Comparison of ENCODE assay signal across 8 mouse cellular contexts in the genomic region with DNA sequence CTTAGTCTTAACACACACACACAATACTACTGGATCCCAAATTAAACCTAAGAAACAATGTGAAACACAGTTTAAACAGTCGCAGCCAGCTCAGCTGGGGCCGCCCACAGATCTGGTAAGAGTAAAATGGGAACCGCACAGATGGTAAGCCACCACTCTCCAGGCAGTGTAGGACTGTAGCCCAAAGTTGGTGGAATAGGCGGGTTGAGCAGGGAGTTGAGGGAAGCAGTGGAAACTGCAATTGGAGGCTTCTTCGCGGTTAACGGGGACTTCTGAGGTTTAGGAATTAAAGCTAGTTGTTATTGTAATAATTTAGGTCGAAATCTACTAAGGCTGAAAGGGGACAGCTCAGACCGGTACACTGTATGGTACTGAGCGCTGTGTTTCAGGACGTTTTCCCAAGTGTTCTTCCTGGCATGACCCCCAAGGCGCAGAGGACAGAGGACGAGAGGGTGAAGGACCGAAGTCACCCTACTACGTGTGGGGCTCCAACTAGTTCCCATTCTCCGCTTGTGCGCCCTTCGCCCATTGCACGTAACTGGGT. TPM values are rescaled to one million over a fixed set of nuclear protein-coding genes. Genes with fewer than 3 reads are reported as not detected.
DNase-seq lines count a peak whose midpoint lies in the region; ATAC-seq and TF ChIP-seq lines count a peak whose summit lies in the region.

No protein-coding gene starts in this region.

- H3K9me3 ChIP-seq in embryonic facial prominence, embryonic 12.5 days = no peaks in the 10 kb centered on the region
- H3K9me3 ChIP-seq in hindbrain, embryonic 12.5 days (replicated peaks) = no peaks in the 10 kb centered on the region
- H3K9me3 ChIP-seq in midbrain, postnatal 0 days (ENCODE audit: low read length) = no peaks in the 10 kb centered on the region

- H3K4me1 ChIP-seq in embryonic facial prominence, embryonic 12.5 days = peaks cover 5% of the 10 kb centered on the region; the same call in 1 of the 2 replicates
- H3K4me1 ChIP-seq in hindbrain, embryonic 12.5 days = peaks cover 9% of the 10 kb centered on the region
- H3K4me1 ChIP-seq in midbrain, postnatal 0 days (ENCODE audit: insufficient read depth, low read length) = no peaks in the 10 kb centered on the region

- H3K27me3 ChIP-seq in embryonic facial prominence, embryonic 12.5 days = no peaks in the 10 kb centered on the region
- no peaks in the 10 kb centered on the region for H3K27me3 ChIP-seq in hindbrain, embryonic 12.5 days
- no peaks in the 10 kb centered on the region for H3K27me3 ChIP-seq in midbrain, postnatal 0 days (ENCODE audit: insufficient read depth, low read length)

- H3K27ac ChIP-seq in embryonic facial prominence, embryonic 12.5 days = peak overlapping the region; percentile 54; the same call in 1 of the 2 replicates
- H3K27ac ChIP-seq in hindbrain, embryonic 12.5 days = peak overlapping the region; percentile 69
- peak overlapping the region; percentile 72 for H3K27ac ChIP-seq in midbrain, postnatal 0 days (ENCODE audit: low read depth, low read length)

- peak overlapping the region; percentile 66 for H3K4me3 ChIP-seq in embryonic facial prominence, embryonic 12.5 days
- peak overlapping the region; percentile 75 for H3K4me3 ChIP-seq in hindbrain, embryonic 12.5 days
- peak overlapping the region; percentile 90 for H3K4me3 ChIP-seq in midbrain, postnatal 0 days (ENCODE audit: low read depth, low read length)

- DNase-seq in embryo, embryonic 10 days (ENCODE audit: low spot score) = peak; percentile 37
- DNase-seq in embryo, embryonic 9.5 days (ENCODE audit: extremely low spot score) = no peak
- peak; percentile 27 to 32 for DNase-seq in B cell, adult 2 months
- peak; percentile 73 to 97 for DNase-seq in left cerebral cortex, postnatal 25 days (ENCODE audit: low spot score in 2 of 2)
- no peak for DNase-seq in midbrain, postnatal 0 days (ENCODE audit: low spot score)
- DNase-seq in urinary bladder, postnatal 36 days (ENCODE audit: low spot score in 2 of 2) = no peak

- under 1% methylated on average over 19 of the region's 19 CpGs for WGBS in embryonic facial prominence, embryonic 12.5 days
- WGBS in hindbrain, embryonic 12.5 days = under 1% methylated on average over 19 of the region's 19 CpGs
- WGBS in midbrain, postnatal 0 days = under 1% methylated on average over 19 of the region's 19 CpGs

- intact Hi-C loops in left cerebral cortex, postnatal 25 days (cut with DNase I) = loop anchor here (2.0 kb wide), 1 partner anchor 24 kb away; a partner anchor contains a TSS

- peak overlapping the region; percentile 64 for H3K9ac ChIP-seq in embryonic facial prominence, embryonic 12.5 days
- peak overlapping the region; percentile 84 for H3K9ac ChIP-seq in hindbrain, embryonic 12.5 days
- H3K9ac ChIP-seq in midbrain, postnatal 0 days (replicated peaks; ENCODE audit: low read length, poor library complexity, severe bottlenecking) = peak overlapping the region; percentile 85

- no peak for TF ChIP-seq CTCF in midbrain, postnatal 0 days (IDR thresholded peaks at IDR 0.05)

- H3K4me2 ChIP-seq in embryonic facial prominence, embryonic 12.5 days (replicated peaks) = peak overlapping the region; percentile 65
- peak overlapping the region; percentile 74 for H3K4me2 ChIP-seq in hindbrain, embryonic 12.5 days (replicated peaks)
- peak overlapping the region; percentile 58 for H3K4me2 ChIP-seq in midbrain, postnatal 0 days (ENCODE audit: low read depth, low read length, poor library complexity, severe bottlenecking)

- peak; percentile 79 for ATAC-seq in embryonic facial prominence, embryonic 12.5 days (ENCODE audit: insufficient number of reproducible peaks, insufficient read depth, low FRiP score, low TSS enrichment)
- ATAC-seq in hindbrain, embryonic 12.5 days (ENCODE audit: low FRiP score) = peak; percentile 85
- ATAC-seq in midbrain, postnatal 0 days (ENCODE audit: low FRiP score) = peak; percentile 70

- 0 out of 2 replicates have a peak, but pooled peaks cover 7% of the 10 kb centered on the region for H3K36me3 ChIP-seq in embryonic facial prominence, embryonic 12.5 days
- peaks cover 3% of the 10 kb centered on the region; the same call in 1 of the 2 replicates for H3K36me3 ChIP-seq in hindbrain, embryonic 12.5 days
- no peaks in the 10 kb centered on the region for H3K36me3 ChIP-seq in midbrain, postnatal 0 days (ENCODE audit: insufficient read depth, low read length)

RNA-seq across cellular contexts. Expression of a gene that starts 0.6 kb away (rescaled TPM):
- polyA plus RNA-seq in embryonic facial prominence, embryonic 12.5 days (2016; fragmentation: Nextera tagmentation; extraction: Ambion mirVana) = 23.6 and 23.7 TPM in 2 replicates
- polyA plus RNA-seq in hindbrain, embryonic 12.5 days (2016; fragmentation: Nextera tagmentation; extraction: Ambion mirVana) = 24.7 TPM in 2 replicates
- total RNA-seq in left cerebral cortex, postnatal 25 days (2021) = 1 to 10 TPM; 8.2 to 9.4 TPM
- 8.9 and 20.6 TPM in 2 replicates for total RNA-seq in midbrain, postnatal 0 days (2014; rRNA removed)
- 18.6 and 23.9 TPM in 2 replicates for polyA plus RNA-seq in midbrain, postnatal 0 days (2015; fragmentation: Nextera tagmentation; extraction: Ambion mirVana)

RNA-seq across cellular contexts. Expression of a gene that starts 24.5 kb away (rescaled TPM):
- 44.9 TPM in 2 replicates for polyA plus RNA-seq in embryonic facial prominence, embryonic 12.5 days (2016; fragmentation: Nextera tagmentation; extraction: Ambion mirVana)
- 58.4 and 59.8 TPM in 2 replicates for polyA plus RNA-seq in hindbrain, embryonic 12.5 days (2016; fragmentation: Nextera tagmentation; extraction: Ambion mirVana)
- 10 to 100 TPM; 28.7 to 32.4 TPM for total RNA-seq in left cerebral cortex, postnatal 25 days (2021)
- total RNA-seq in midbrain, postnatal 0 days (2014; rRNA removed) = 32.2 and 40.6 TPM in 2 replicates
- polyA plus RNA-seq in midbrain, postnatal 0 days (2015; fragmentation: Nextera tagmentation; extraction: Ambion mirVana) = 108 and 118 TPM in 2 replicates

Comparison
In these comparisons a context has a peak if more than half of its experiments do, and no peak if none do; other contexts are left out.
1. DNase-seq: peak in embryo, embryonic 10 days (single experiment), B cell, adult 2 months (2 of 2) and left cerebral cortex, postnatal 25 days (2 of 2); none in embryo, embryonic 9.5 days (single experiment), midbrain, postnatal 0 days (single experiment) and urinary bladder, postnatal 36 days (0 of 2).
2. Peak in every context shown above with its lines, with median percentiles within 50 percentile points of each other: ATAC-seq, H3K27ac ChIP-seq, H3K4me2 ChIP-seq, H3K4me3 ChIP-seq and H3K9ac ChIP-seq.